Comparison of ENCODE assay signal across 27 mouse cellular contexts in the genomic region with DNA sequence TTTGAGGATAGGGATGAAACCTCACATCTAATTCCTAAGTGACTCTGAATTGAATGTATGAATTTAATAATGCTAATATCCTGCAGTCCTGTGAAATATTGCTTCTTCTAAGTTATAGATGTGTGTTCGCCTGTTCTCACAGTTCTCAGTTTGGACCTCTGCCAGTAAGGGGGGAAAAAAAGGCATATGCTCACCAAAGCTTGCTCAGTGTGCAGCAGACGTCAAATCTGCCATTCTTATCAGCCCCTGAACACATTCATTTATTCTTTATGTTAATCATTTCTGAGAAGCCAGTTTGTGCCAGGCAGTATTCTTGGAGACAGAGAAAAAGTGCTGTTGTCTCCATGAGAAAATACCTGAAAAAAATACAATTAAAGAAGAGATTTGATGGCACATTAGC.
DNase-seq lines count a peak whose midpoint lies in the region; ATAC-seq lines count a peak whose summit lies in the region.
"Had no signal": no experiment of that assay in that cellular context is flagged by ENCODE, and none has a peak within 500 bp of the region (broad histone marks: within the 10 kb centered on the region; RNA-seq: fewer than 3 reads in every experiment).

No protein-coding gene starts in this region.

- H3K4me1 ChIP-seq in forebrain, embryonic 15.5 days = peaks cover 13% of the 10 kb centered on the region
- peaks cover 4% of the 10 kb centered on the region; the same call in 1 of the 2 replicates for H3K4me1 ChIP-seq in forebrain, embryonic 11.5 days (replicated peaks; ENCODE audit: control insufficient read depth, insufficient read depth, low read length)

- 22% methylated on average over 2 of the region's 2 CpGs for WGBS in forebrain, embryonic 15.5 days
- 84% methylated on average over 2 of the region's 2 CpGs for WGBS in forebrain, embryonic 11.5 days

- H3K4me3 ChIP-seq in forebrain, embryonic 15.5 days = no peak overlapping the region
- no peak overlapping the region for H3K4me3 ChIP-seq in forebrain, embryonic 11.5 days (ENCODE audit: low read depth, low read length)
- H3K4me3 ChIP-seq: embryonic facial prominence, embryonic 13.5 days; left cerebral cortex, adult 2 months; limb, embryonic 15.5 days; neural tube, embryonic 12.5 days had no signal

- no peak overlapping the region for H3K9ac ChIP-seq in forebrain, embryonic 15.5 days (replicated peaks)
- H3K9ac ChIP-seq in forebrain, embryonic 11.5 days (ENCODE audit: low read length) = no peak overlapping the region
- H3K9ac ChIP-seq: embryonic facial prominence, embryonic 13.5 days; limb, embryonic 15.5 days; liver, embryonic 14.5 days; neural tube, embryonic 12.5 days had no signal

- no peaks in the 10 kb centered on the region for H3K36me3 ChIP-seq in forebrain, embryonic 15.5 days
- H3K36me3 ChIP-seq in forebrain, embryonic 11.5 days (ENCODE audit: control insufficient read depth, insufficient read depth, low read length) = no peaks in the 10 kb centered on the region
- H3K36me3 ChIP-seq: embryonic facial prominence, embryonic 13.5 days; G1E; limb, embryonic 15.5 days; neural tube, embryonic 12.5 days had no signal

- peak; percentile 66 for ATAC-seq in forebrain, embryonic 15.5 days (replicated peaks)
- ATAC-seq in forebrain, embryonic 11.5 days (replicated peaks; ENCODE audit: low FRiP score) = no peak
- ATAC-seq in monocyte, adult 5-6 weeks (replicated peaks; ENCODE audit: insufficient number of reproducible peaks, low FRiP score, low TSS enrichment, poor library complexity, severe bottlenecking) = no peak
- ATAC-seq in erythroblast, adult 5-6 weeks (replicated peaks; ENCODE audit: low FRiP score, poor library complexity, severe bottlenecking) = no peak
- ATAC-seq: inflammation-experienced regulatory T-cells, adult 6 months had no signal

- H3K4me2 ChIP-seq in forebrain, embryonic 15.5 days (replicated peaks) = no peak overlapping the region
- H3K4me2 ChIP-seq in forebrain, embryonic 11.5 days (ENCODE audit: low read depth, low read length, severe bottlenecking) = no peak overlapping the region
- H3K4me2 ChIP-seq: embryonic facial prominence, embryonic 13.5 days; heart, embryonic 11.5 days; limb, embryonic 15.5 days; neural tube, embryonic 12.5 days had no signal

- no peaks in the 10 kb centered on the region for H3K9me3 ChIP-seq in forebrain, embryonic 15.5 days
- no peaks in the 10 kb centered on the region for H3K9me3 ChIP-seq in forebrain, embryonic 11.5 days (ENCODE audit: control insufficient read depth, low read length)
- H3K9me3 ChIP-seq: embryonic facial prominence, embryonic 13.5 days; G1E; limb, embryonic 15.5 days; neural tube, embryonic 12.5 days had no signal

- DNase-seq in forebrain, embryonic 11.5 days (ENCODE audit: low spot score) = no peak
- DNase-seq in layer of hippocampus, adult 9-11 months = peak; percentile 38
- DNase-seq in layer of hippocampus, postnatal 25 days (ENCODE audit: extremely low spot score in 1 of 2, low spot score in 1 of 2) = no peak
- peak; percentile 19 for DNase-seq in brain, adult 2 months (ENCODE audit: low read depth, low spot score)
- peak; percentile 9 for DNase-seq in c-Kit-positive CD71-positive TER-119-negative erythroid progenitor cells, embryonic 14.5 days (ENCODE audit: low read depth)
- DNase-seq: adrenal gland, adult 2 months; B cell, adult 2 months; cerebellum, postnatal 25 days; gastrocnemius, postnatal 10 days; kidney, adult 18-20 months; kidney, postnatal 25 days; left cerebral cortex, postnatal 4 days; lung, postnatal 4 days; right cerebral cortex, postnatal 14 days; spleen, adult 18-20 months had no signal

- peak overlapping the region; percentile 58 for H3K27ac ChIP-seq in forebrain, embryonic 15.5 days (replicated peaks)
- H3K27ac ChIP-seq in forebrain, embryonic 11.5 days (ENCODE audit: low read depth, low read length) = no peak overlapping the region
- H3K27ac ChIP-seq: embryonic facial prominence, embryonic 13.5 days; left cerebral cortex, adult 2 months; limb, embryonic 15.5 days; liver, embryonic 14.5 days; neural tube, embryonic 12.5 days had no signal

- H3K27me3 ChIP-seq in forebrain, embryonic 15.5 days = no peaks in the 10 kb centered on the region
- H3K27me3 ChIP-seq in forebrain, embryonic 11.5 days (ENCODE audit: control insufficient read depth, insufficient read depth, low read length) = no peaks in the 10 kb centered on the region
- H3K27me3 ChIP-seq: CH12.LX; embryonic facial prominence, embryonic 13.5 days; limb, embryonic 15.5 days; neural tube, embryonic 12.5 days had no signal

Comparison
In these comparisons a context has a peak if more than half of its experiments do, and no peak if none do; other contexts are left out.
1. DNase-seq: peak in layer of hippocampus, adult 9-11 months (single experiment), brain, adult 2 months (single experiment) and c-Kit-positive CD71-positive TER-119-negative erythroid progenitor cells, embryonic 14.5 days (single experiment); none in forebrain, embryonic 11.5 days (single experiment) and layer of hippocampus, postnatal 25 days (0 of 2).